Mouse (Mus musculus): ENCODE data around the gene Glrx3. TPM values are rescaled to one million over a fixed set of nuclear protein-coding genes. Genes with fewer than 3 reads are reported as not detected.

Glrx3 gene
- total RNA-seq, 2 experiments from 2014 or later: 119 to 129 TPM

GRCm38 (mm10) chr7:137471431-137472120, 34.2 kb downstream of the Glrx3 start:
- DNase-seq: no peak

DNA sequence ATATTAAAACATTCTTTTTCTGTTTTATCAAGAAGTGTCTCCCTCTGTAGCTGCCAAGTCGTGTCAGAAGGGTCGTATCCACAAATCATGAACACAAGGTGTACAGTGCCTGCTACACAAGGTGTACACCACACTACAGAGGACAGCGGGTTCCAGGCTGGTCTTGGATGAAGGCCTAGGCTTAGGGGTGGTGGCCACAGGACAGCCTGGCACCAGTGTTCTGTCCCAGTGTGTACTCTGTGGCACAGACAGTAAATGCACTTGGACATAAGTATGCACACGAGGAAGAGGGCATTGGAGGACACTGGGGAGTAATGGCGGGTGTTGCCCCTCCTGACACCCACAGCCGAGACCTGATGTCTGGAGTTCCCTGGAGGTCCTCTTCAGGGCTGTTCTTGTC, 34.7 kb downstream of the Glrx3 start:
- no peak for DNase-seq

- DNase-seq: peak; percentile 99
These were observed 40.7 kb downstream of the Glrx3 start for GRCm38 (mm10) chr7:137477950-137478620.

DNA sequence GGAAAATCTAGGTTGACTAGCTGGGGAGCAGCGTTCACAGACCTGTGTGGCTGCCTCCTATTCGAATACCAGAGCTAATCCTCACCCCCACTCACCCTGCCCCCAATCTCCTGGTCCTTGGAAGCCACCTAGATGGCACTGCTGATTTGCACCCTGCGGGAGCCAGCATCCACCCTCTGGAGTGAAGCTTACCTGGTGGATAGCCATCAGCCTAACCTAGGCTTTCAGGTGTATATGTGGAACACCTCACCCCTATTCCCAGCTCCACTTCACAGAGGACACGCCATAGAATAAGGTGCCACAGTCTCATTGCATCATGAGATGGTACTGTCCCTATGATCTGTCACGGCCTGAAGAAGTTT, 41.2 kb downstream of the Glrx3 start:
- DNase-seq: no peak

DNA sequence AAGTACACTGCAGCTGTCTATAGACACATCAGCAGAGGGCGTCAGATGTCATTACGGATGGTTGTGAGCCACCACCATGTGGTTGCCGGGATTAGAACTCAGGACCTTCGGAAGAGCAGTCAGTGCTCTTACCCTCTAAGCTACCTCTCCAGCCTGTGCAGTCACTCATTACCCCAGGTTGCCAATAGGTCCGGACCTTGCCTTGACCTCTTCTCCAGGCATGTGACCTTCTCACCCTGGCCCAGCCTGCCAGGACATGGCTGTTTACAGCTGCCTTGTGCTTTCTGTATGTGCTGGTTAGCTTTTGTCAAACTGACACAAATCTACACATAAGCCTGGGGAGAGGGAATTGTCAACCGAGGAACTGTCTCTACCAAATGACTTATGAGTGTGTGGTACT, 43.4 kb downstream of the Glrx3 start:
- no peak for DNase-seq

DNA sequence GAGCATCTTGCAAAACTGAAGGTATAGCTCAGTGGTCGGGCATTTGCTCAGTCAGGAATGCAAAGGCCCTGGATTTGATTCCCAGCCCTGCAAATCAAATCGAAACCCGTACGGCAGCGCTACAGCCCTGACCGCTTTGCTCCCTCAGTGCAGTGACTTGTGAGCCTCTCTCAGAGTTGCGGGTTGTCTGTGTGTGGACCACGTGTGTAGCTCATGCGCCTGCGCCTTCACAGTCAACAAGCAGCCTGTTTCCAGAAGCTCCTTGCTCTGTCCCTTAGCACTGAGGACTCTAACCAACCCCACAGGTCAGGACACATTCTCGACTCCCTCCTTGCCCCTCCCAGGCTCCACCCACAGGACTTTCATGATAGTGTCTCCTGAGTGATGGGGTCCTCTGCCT, 46.6 kb downstream of the Glrx3 start:
- DNase-seq: no peak

GRCm38 (mm10) chr7:137488391-137488790, 51.0 kb downstream of the Glrx3 start:
- no peak for DNase-seq

- DNase-seq: no peak
These were observed 53.3 kb downstream of the Glrx3 start for GRCm38 (mm10) chr7:137490711-137491110.

- no peak for DNase-seq
These were observed 55.0 kb downstream of the Glrx3 start for GRCm38 (mm10) chr7:137492307-137492973.

DNA sequence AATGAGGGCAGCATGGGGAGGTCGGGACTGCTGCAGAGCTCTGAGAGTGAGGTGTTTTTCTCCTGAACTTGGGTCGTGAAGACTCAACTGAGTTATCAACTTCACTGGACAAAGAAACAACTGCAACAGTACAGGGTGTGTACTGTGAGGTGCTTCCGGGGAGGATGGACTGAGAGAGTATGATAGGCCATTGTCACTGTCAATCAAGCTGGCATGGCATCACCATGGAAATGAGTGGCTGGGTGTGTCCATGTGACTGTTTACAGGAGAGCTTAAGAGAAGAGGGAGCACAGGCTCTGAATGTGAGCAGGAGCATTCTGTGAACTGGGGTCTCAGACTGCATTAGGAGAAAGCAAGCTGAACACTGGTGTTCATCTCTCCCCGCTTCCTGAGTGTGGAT, 61.3 kb downstream of the Glrx3 start:
- no peak for DNase-seq

DNA sequence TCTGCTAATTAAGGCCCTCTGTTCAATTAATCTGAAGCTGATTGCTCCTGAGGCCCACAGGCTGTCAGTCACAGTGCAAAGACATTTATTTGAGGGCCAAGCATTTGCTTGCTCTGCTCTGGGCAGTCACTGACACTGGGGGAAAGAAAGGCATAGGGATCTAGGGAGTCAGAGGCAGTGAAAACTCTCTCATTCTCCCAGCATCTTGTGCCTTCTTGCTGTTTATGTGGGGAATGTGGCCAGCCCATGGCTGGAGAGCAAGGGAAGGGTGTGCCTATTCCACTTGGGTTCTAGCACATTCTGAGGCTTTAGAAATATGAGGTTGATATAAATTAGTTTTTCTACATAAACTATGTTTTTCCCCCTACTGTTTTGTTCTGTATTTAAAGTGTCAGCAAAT, 80.2 kb downstream of the Glrx3 start:
- no peak for DNase-seq

- no peak for DNase-seq
These were observed 80.7 kb downstream of the Glrx3 start for GRCm38 (mm10) chr7:137518028-137518576.

Other genes starting within 250 kb of the Glrx3 start
- 10 to 100 TPM; 11.7 to 22.6 TPM for gene Ebf3, start 123.2 kb upstream of the Glrx3 start, total RNA-seq (2021)
- 10 to 100 TPM in 1 of 2 experiments, 1 to 10 TPM in 1; 9.3 to 10.6 TPM for gene 9430038I01Rik, start 26.9 kb upstream of the Glrx3 start, total RNA-seq (2021)